Mouse (Mus musculus): Measurements from ENCODE around the gene Prkar2a.

Prkar2a gene

GRCm38 (mm10) chr9:108757406-108757805 is 68.3 kb downstream of the Prkar2a start:
- 58% methylated on average over 6 of the region's 6 CpGs for WGBS

DNA sequence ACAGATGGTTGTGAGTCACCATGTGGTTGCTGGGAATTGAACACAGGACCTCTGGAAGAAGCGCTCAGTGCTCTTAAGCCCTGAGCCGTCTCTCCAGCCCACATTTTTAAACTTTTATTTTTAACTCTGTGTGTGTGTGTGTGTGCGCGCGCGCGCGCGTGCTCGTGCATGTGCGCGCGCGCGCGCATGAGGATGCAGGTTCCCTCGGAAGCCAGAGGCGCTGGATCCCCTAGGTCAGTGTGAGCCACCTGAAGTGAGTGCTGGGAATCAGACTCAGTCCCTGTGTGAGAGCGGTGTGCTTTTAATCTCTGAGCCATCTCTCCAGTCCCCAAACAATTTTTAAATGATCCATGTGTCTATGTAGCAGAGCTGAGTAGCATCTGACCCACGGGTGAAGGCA is 70.0 kb downstream of the Prkar2a start:
- WGBS, result 96% methylated on average over 20 of the region's 20 CpGs

GRCm38 (mm10) chr9:108759805-108760204 is 70.7 kb downstream of the Prkar2a start:
- WGBS, result 85% methylated on average over 2 of the region's 2 CpGs

- 74% methylated on average over 10 of the region's 10 CpGs for WGBS
These were observed 75.9 kb downstream of the Prkar2a start for GRCm38 (mm10) chr9:108764971-108765370.

- 88% methylated on average over 4 of the region's 4 CpGs for WGBS
These were observed 87.5 kb downstream of the Prkar2a start for GRCm38 (mm10) chr9:108776614-108777013.

- WGBS, result 70% methylated on average over 4 of the region's 4 CpGs
These were observed 88.2 kb downstream of the Prkar2a start for GRCm38 (mm10) chr9:108777276-108777675.

- 39% methylated on average over 5 of the region's 5 CpGs for whole genome bisulfite sequencing
These were observed 91.8 kb downstream of the Prkar2a start for GRCm38 (mm10) chr9:108780959-108781358.

- WGBS, result 76% methylated on average over 4 of the region's 4 CpGs
These were observed 92.8 kb downstream of the Prkar2a start for GRCm38 (mm10) chr9:108781891-108782290.

DNA sequence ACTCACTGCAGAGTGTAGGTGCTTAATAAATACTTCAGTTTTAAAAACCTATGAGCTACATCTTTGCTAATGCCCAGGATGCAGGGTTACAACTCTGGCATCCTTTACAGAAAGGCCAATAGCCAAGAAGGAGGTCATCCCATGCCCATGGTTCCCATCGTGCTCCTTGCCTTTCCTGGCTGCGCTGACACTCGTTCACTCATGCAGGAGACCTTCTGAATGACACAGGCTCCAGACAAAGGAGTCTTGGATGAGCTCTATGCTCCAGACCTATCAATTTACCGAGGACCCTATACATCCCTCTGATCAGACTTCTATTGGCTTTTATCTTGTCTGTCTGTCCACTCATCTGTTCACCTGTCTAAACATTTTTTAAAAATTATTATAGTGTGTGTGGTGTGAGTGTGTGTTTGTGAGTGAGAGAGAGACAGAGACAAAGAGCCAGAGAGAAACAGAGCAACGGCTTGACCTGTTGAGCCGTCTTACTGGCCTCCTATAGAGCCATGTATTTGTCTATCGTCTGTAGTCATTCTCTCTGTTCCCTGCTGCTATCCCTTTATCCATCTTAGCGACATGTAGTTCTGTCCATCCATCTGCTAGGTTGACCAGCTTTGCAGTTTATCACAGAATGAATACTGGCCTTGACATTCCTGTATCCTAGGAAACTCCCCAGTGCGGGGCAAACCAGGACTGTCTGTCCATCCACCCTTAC is 93.9 kb downstream of the Prkar2a start:
- 22% methylated on average over 9 of the region's 9 CpGs for WGBS

DNA sequence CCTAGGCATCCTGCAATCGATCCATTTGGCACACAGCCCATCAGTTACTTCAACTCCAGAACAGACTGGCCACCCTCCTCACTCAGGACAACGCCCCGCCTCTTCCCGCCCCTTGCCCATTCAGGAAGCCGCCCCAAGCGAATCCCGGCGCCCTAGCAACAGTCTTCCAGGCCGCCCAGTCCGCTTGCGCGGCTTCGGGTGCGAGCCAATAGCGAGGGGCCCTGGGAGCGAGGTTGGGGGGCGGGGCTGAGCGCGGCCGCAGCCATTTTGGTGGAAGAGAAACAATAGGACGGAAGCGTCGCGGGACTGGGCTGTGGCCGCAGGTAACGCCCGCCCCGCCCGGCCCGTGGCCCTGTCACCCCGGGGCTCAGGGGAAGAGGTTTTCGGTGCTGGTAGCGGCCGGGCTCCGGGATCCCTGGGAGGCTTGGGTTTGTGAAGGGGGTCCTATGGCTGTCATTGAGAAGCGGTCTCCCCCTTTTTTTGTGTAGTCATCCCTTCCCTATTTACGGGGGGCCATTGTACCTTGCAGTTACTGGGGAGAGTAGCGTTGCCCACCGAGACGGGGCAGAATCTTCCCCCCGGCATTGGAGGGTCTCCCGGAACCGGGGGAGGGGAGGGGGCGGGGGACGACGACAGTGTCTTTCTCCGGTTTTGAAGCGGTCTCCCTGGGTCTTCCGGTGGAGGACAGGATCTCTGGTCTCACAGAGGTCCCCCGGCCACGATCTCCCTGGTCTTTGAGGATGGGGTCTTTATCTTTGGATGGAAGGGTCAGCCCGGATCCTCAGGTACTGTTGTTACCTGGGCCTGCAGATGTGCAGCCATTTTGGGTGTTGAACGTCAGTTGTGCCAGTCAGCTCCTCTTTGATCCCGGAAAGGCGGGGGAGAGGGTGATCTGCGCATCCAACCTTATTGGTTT is 94.7 kb downstream of the Prkar2a start, which contains the start of gene Ip6k2:
Ip6k2 (plus strand) TSS at position 249 of the 916 bp plus-strand sequence.
- under 1% methylated on average over 56 of the region's 56 CpGs for whole genome bisulfite sequencing

DNA sequence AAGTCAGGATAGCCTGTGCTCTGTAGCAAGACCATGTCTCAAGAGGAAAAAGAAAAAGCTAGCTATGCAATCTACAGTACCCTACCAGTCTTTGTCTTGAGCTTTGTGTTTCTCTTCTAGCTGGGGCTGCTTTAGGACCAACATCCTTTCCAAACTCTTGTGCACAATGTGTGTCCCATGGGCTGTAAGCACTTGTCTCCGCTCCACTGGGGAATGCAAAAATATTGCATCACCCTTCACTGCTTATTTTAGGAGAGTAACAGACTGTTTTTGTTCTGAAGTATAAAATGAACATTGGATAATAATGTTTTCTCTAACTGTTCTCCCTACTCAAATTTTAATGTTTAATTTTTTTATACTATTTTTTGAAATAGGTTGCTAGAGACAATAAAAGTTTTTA is 97.4 kb downstream of the Prkar2a start:
- WGBS, result 23% methylated on average over 1 of the region's 1 CpGs

GRCm38 (mm10) chr9:108787080-108787479 is 98.0 kb downstream of the Prkar2a start:
- WGBS, result 62% methylated on average over 2 of the region's 2 CpGs

DNA sequence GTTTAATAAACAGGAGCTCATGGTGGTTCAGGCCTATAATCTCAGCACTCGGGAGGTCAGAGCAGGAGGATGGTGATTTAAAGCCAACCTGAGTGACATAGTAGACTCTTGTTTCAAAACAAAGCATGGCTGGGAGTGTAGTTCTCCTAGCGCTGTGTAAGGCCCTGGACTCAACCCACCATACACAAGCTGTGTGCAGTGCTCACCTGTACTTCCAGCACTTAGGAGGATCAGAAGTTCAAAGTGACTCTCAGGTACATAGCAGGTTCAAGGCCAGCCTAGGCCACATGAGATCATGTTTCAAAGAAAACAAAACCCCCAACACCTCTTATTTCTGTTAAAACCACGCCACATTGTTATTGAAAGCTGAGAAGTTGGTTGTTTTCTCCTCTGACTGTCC is 99.6 kb downstream of the Prkar2a start:
- 59% methylated on average over 3 of the region's 3 CpGs for WGBS

GRCm38 (mm10) chr9:108792307-108792706 is 103.2 kb downstream of the Prkar2a start:
- 56% methylated on average over 1 of the region's 1 CpGs for WGBS

DNA sequence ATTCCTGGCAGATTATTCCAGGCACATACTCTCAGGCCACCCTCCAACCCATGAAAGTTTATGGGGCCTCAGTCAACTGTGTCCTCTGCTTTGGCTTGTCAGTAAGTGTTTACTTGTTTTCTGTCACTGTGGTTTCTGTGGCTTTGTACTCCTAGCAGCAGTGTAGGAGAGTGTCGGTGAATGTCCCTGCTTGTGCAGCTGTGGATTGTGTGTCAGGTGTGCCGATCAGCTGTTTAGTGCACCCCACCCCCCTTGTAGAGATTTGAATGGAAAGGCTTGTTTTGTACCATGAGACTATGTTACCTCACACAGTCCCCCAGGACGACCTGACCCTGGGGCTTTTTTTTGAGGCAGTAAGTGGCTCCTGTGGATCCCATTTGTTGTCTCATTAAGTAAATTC is 103.6 kb downstream of the Prkar2a start:
- 30% methylated on average over 3 of the region's 3 CpGs for WGBS

GRCm38 (mm10) chr9:108795281-108795680 is 106.2 kb downstream of the Prkar2a start:
- 45% methylated on average over 2 of the region's 2 CpGs for WGBS

- 26% methylated on average over 11 of the region's 11 CpGs for WGBS
These were observed 106.6 kb downstream of the Prkar2a start for GRCm38 (mm10) chr9:108795762-108796161.

GRCm38 (mm10) chr9:108796351-108796981 is 107.4 kb downstream of the Prkar2a start:
- 27% methylated on average over 4 of the region's 4 CpGs for WGBS

GRCm38 (mm10) chr9:108797477-108797876 is 108.4 kb downstream of the Prkar2a start:
- WGBS, result 53% methylated on average over 7 of the region's 7 CpGs

DNA sequence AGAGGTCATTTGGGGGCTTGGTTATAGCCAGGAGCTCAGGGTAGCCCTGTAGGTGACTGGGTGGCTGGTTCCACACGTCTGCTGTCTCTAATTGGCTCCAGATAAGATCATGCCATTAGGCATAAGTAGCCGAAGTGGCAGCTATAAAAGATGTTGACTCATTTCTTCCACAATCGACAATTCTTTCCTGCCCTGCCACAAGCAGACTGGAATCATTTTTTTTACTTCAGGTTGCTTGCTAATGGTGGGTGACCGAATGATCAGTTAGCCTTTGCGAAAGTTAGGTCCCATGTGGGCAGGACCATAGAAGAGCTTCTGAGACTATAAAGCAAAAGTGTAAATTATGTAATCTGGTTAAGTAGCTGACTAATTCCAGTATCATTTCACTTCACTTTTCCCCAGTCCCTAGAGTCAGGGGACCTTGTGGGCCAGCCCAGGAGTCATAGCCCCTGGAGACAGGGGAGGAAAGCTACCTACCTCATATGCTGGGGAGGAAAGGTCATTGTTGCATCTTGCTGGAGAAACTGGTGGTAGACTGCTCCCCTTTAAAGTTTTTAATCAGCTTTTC is 109.5 kb downstream of the Prkar2a start:
- 59% methylated on average over 5 of the region's 5 CpGs for WGBS

DNA sequence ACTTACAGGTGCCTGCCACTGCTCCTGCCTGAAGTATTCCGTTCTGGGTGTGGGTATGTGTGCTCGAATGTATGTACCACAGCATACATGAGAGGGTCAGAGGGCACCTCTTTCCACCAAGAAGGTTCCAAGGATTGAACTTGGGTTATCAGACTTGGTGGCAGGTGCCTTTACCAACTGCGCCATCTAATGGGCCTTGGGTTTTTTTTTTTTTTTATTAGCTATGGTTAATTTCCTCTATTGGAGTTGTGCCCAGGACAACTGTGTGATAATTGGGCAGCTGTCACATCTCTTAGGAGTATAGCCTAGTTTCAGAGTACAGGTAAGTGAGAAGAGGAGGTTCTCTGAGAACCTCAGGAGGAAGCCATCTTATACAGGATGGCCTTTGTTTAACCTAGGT is 110.5 kb downstream of the Prkar2a start:
- 65% methylated on average over 3 of the region's 3 CpGs for WGBS

Data from cerebral cortex, adult 2 months (tissue).